Mouse (Mus musculus) liver (tissue): ENCODE measurements around the gene Tnfaip6.
"Not testable (repeated sequence)": the region's sequence is repeated elsewhere in the genome, so short reads cannot be mapped to it uniquely, and the experiment has no call there.

Source experiments
- DNase-seq: peaks from one replicate; pipeline ENCODE4 v3.0.0-alpha.2; 2020; ENCODE audit warnings: mixed read lengths

Tnfaip6 gene

DNA sequence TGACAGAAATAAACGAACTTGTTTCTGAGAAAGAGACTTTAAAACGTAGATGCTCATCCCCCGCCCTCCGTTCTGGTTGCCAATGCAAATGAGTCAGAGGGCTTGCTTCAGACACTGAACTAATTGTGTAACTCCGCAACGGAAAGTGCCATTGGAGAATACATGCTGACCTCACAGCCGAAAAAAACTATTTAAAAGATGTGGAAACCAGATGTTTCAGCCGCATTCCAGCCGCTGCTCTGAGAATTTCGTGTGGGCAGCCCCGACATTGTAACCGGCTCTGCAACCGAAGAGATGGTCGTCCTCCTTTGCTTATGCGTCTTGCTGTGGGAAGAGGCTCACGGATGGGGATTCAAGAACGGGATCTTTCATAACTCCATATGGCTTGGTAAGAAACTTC lies at the start of gene Tnfaip6:
TSS of gene Tnfaip6 (plus strand) at position 128 of the 400 bp plus-strand sequence.
- peak; percentile 13 for DNase-seq

- DNase-seq = no peak
Observed at GRCm38 (mm10) chr2:51989559-51989958, 48.2 kb upstream of the Tnfaip6 start.

- DNase-seq = no peak
Observed at GRCm38 (mm10) chr2:51991447-51991846, 46.4 kb upstream of the Tnfaip6 start.

- DNase-seq = no peak
Observed at GRCm38 (mm10) chr2:51999996-52000395, 37.8 kb upstream of the Tnfaip6 start.

DNA sequence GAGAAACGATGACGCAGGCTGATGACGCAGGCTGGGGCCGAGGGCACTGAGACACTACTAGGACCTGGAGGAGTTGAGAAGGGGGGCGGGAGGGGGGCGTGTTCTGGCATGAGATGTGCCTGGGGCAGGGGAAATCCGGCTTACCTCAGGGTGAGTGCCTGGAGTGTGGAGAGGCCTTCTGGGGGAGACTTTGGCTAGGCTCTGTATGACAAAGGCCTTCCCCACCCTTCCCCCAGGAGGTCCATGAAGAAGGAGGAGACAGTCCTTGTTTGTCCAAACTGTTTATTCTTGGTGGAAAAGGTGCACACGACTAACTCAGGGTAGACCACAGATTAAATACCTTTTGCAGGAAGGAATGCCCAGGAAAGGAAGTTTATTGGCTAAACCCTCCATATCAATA lies 36.3 kb upstream of the Tnfaip6 start:
- no peak for DNase-seq

GRCm38 (mm10) chr2:52002299-52002698 lies 35.5 kb upstream of the Tnfaip6 start:
- DNase-seq = not testable (repeated sequence)

- no peak for DNase-seq
Observed at GRCm38 (mm10) chr2:52006380-52006779, 31.4 kb upstream of the Tnfaip6 start.

DNA sequence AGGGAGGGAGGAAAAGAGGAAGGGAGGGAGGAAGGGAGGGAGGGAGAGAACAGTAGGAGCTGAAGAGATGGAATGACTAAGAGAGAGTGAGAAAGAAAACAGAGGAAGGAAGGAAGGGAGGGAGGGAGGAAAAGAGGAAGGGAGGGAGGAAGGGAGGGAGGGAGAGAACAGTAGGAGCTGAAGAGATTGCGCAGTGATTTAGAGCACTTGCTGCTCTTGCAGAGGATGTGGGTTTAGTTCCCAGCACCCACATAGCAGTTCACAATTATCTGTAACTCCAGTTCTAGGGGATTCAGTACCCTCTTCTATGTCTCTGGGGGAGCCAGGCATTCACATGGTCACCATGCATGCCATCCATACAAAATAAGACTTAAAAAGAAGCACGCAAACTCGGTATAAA lies 26.0 kb upstream of the Tnfaip6 start:
- not testable (repeated sequence) for DNase-seq

DNA sequence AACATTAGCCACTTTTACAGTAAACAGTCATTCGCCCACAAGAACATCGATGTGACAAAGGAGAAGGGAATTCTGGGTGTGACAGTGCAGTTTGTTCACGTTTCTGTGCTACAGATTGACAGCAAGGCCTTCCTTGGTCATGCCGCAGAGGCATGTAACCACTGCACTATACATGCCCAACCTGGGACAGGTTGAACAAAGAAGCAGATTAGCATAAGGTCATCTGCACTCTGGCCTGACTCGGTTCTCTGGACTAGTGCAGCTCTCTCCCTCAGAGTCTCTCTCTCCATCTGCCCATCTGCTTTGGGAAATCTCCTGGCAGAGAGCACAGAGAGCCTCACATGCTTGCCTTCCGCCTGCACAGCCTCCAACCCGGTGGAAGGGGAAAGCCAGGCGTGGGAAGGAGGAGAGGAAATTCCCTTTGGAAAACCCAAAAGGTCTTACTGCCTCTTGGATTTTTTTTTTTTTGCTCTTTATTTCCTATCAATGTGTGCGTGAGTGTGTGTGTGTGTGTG lies 24.4 kb upstream of the Tnfaip6 start:
- no peak for DNase-seq

DNA sequence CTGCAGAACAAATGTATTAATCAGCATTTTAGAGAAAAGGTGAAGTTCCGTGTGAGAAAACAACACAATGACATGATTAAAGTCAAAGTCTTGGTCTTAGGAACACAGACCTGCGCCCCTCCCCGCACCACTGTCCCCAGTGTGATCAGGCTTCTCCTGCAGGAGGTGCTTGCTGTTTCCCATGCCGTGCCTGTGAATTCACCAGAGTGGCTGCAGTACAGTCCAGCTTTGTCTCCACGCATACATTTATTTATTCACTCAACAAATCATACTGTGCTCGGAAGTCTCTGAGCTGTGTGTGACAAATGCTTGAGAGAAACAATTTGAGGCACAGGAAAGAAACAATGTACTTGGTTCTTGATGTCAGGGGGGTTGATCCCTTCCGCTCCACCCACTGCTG lies 21.4 kb upstream of the Tnfaip6 start:
- DNase-seq = no peak

DNA sequence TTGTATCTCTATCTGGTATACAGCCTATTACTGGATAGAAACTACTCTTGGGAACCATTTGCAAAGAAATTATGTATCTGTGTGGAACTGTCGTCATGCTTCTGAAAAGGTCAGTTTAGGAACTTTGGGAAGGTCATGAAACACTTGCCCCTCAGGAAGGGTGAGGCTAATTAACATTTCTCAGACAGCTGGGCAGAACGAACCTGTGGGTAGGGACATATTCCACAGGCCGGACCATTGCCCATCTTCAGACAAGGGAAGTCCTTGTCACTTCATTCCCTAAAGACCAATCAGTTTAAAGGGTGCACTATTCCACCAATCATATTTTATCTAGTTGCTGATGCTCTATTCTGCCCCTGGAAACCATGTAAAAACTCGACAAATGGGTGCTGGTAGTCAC lies 10.7 kb upstream of the Tnfaip6 start:
- no peak for DNase-seq

- no peak for DNase-seq
Observed at GRCm38 (mm10) chr2:52029426-52029825, 8.4 kb upstream of the Tnfaip6 start.

DNA sequence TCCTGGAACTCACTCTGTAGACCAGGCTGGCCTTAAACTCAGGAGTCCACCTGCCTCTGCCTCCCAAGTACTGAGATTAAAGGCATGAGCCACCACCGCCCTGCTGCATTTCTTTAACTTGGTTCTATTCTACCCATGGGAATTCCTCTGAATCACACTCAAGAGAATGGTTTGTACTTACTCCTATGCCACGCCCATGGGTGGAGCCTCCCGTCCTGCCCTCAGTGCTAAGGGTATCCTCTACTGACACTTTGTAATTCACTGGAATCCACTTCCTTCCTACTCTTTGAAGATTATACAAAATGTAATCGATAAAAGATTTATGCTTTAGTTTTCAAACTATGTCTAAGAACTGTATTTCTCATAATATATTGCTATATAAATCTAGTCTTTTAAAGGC lies 6.3 kb upstream of the Tnfaip6 start:
- DNase-seq = no peak

DNA sequence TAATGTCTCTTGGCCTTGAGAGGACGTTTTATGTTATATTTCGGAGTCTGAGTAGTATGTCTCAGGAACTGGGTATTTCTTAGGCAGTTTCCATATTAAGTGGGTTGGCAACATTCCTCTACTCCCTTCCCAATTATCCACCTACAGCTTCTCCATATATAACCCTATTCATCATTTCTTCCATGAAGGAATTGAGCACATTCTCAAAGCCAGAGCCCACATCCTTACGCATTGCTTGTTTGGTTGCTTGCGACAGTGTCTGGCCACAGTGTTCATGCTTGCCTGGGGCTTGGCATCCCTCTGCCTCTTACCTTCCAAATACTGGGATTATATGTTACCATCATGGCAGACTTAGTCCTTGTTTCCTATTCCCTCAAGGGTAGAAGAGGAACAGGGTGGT lies 3.2 kb upstream of the Tnfaip6 start:
- DNase-seq = no peak

GRCm38 (mm10) chr2:52035144-52035543 lies 2.7 kb upstream of the Tnfaip6 start:
- no peak for DNase-seq

GRCm38 (mm10) chr2:52036929-52037595 lies 747 bp upstream of the Tnfaip6 start:
- DNase-seq = no peak

- no peak for DNase-seq
Observed at GRCm38 (mm10) chr2:52038558-52038957, 749 bp downstream of the Tnfaip6 start.

DNA sequence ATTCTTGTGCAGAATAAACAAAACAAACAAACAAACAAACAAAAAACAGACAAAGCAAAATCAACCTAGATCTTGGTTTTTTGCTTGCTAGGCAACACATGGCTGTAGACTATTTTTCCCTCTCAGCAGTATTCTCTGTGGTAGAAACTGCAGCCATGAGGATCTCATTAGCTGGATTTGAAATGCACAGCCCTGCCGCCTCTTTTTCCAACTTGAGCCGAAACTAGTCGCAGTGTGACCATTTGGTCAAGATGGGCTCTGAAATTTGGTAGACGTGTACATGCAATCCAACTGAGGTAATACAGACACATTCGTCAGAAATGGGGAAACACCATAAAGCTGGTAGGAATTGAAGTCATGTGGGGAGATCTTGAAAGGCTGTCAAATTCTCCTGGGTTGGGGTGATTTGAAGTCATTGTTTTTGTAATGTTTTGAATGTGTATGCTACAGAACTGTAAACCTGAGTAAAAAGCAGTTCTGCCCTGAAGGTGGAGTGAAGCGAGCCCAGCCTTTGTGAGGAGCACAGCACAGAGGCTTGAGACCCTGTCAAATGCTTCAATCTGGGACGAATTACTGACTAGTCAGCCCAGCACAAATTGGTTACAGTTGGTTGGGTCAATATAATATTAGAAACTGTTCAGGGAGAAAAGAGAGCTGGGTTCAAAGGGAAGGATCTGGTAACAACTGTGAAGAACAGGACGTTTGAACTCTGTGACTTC lies 1.4 kb downstream of the Tnfaip6 start:
- no peak for DNase-seq

- no peak for DNase-seq
Observed at GRCm38 (mm10) chr2:52042132-52042531, 4.3 kb downstream of the Tnfaip6 start.

DNA sequence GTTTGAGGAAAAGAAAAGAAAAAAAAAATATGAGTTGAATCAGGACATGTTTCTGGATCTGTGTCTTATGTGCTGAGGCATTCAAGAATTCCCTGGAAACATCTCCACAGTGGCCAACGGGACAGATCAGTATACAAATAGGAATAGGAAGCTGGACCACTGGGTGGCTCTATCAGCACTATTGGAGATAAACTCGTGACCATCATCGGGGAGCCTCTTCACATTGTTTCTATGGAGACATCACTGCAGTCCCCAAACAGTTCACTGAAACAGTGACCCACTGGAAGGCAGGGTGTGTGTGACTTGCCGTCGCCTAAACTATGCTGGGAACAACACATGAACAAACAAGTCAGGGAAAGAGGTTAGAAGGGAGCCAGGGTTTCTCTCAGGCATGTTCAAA lies 4.9 kb downstream of the Tnfaip6 start:
- no peak for DNase-seq

DNA sequence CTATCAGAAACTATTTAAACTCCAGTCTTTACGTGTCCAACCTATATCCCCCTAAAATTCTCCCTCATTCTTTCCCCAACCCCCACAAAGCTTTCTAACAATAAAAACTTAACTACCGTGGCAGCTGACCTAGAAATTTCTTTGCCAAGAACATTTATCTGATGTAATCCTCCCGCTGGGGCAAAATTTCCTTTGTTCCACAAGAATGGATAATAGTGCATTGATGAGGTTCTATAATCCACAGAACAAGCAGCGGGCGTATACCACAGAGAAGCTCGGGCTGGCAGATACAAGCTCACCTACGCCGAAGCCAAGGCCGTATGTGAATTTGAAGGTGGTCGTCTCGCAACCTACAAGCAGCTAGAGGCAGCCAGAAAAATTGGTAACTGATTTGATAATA lies 5.7 kb downstream of the Tnfaip6 start:
- DNase-seq = no peak

DNA sequence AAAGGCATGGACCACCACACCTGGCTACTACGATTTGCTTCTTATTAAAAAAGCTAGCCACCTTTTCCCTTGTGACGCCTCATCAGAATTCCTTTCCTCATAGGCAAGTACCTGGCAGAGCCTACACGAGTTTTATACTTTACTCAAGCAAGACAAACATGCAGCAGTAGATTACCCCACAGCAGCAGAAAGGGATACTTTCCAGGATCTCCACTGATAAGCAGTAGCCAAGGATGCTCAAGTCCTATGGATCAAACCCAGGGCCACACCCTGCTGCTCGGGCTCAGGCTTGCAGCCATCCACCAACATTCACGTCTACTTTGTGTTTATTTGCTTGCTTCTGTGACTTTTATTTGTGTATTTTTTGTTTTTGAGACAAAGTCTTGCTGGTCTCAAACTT lies 8.2 kb downstream of the Tnfaip6 start:
- DNase-seq = no peak

DNA sequence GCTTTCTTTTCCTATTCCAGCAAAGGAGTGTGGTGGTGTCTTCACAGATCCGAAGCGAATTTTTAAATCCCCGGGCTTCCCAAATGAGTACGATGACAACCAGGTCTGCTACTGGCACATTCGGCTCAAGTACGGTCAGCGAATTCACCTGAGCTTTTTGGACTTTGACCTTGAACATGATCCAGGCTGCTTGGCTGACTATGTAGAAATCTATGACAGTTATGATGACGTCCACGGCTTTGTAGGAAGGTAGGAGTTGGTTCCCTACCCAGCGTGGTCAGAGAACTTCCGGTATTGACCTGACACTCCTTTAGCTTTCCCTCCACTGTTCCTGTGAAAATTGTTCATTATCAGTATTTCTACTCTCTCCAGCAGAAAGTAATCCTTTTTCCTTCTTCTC lies 13.0 kb downstream of the Tnfaip6 start:
- DNase-seq = no peak

GRCm38 (mm10) chr2:52052335-52052734 lies 14.5 kb downstream of the Tnfaip6 start:
- DNase-seq = no peak
